Mouse (Mus musculus) granulocyte monocyte progenitor cell, adult 5-6 weeks (primary cell): Measurements from ENCODE around the gene Gm10283. TPM values are rescaled to one million over a fixed set of nuclear protein-coding genes. Genes with fewer than 3 reads are reported as not detected.
A peak's percentile ranks its signal among the peaks of the same experiment; 100 is the strongest.
"Not testable (repeated sequence)": the region's sequence is repeated elsewhere in the genome, so short reads cannot be mapped to it uniquely, and the experiment has no call there.

Source experiments
- ATAC-seq: replicated peaks from 2 replicates; pipeline ENCODE4 v1.8.0; 2016; ENCODE audit warnings: mild to moderate bottlenecking, moderate TSS enrichment, inconsistent platforms; ENCODE audit not compliant: poor library complexity, severe bottlenecking
- total RNA-seq, 2 experiments: library from RNA; stranded (forward) in 1 of 2; stranded (reverse) in 1 of 2; fragments of 200-712, 200-1000 nt in 1 of 2; fragments of >200 nt in 1 of 2; fragmentation: Nextera tagmentation in 1 of 2; gene quantifications; 2 replicates each; pipeline ENCODE4 v1.2.3; 2014 to 2017

The Gm10283 gene
- total RNA-seq (2014; fragmentation: Nextera tagmentation) (not detected in 2 replicates), total RNA-seq (2017) (not detected in 2 replicates)

DNA sequence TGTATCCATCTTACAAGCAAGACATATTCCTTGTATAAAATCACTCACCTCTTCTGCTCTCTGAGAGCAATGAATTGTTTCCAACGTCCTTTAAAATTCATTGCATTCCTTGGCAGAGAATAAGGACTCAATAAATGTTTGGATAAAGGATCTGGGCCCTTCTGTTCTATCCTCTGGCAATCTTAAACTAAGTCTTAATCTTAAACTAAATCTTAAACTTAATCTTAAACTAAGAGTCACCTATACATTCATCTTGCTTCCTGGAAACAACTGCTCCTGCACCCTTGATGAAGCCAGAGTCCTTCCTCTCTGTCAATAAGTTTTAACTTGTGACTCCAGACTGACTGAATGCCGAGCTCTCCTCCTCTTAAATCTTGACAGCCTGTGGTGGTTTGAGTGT is at the start of gene Gm10283:
Gene Gm10283 (minus strand): TSS at position 101 of the 400 bp plus-strand sequence.
- no peak for ATAC-seq

DNA sequence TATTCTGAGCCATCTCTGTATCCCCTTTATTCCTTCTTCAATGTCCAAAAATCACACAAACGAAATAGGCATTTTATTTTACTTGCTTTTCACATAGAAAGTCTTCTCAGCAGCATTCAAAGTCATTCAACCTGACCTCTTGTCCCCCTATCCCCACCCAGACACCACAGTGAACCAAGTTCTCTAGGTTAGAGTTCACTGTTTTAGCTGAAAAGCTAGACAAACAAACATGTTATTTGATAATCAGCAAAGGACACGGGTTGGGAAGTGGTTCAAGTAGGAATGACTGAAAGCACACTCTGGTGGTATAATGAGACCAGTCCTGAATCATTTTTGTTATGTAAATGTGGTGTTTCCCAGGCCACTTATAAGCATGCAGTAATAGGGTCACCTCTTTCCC is 31.9 kb upstream of the Gm10283 start:
- no peak for ATAC-seq

GRCm38 (mm10) chr8:60518286-60518685 is 15.3 kb upstream of the Gm10283 start:
- no peak for ATAC-seq

- ATAC-seq: peak; percentile 97
These were observed 2.9 kb upstream of the Gm10283 start, which contains the start of gene Aadat for GRCm38 (mm10) chr8:60505653-60506521. Aadat (plus strand) TSS chr8:60505932.

- not testable (repeated sequence) for ATAC-seq
These were observed 8.0 kb downstream of the Gm10283 start for GRCm38 (mm10) chr8:60495046-60495445.

DNA sequence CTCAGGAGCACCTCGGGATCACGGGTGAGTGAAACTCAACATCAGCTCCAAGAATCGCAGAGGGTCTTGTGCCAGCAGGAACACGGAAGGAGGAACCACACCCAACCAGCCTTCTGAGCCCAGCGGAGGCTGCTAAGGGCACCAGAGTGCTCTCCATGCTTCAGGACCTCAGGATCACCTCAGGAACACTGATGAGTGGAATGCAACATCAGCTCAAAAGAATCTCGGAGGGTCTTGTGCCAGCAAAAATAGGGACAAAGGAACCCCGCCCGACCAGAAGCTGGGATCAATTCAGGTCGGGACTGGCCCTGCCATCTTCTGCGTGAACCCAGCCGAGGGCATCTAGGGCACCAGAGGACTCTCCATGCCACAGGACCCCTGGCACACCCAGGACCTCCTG is 8.4 kb downstream of the Gm10283 start:
- no peak for ATAC-seq

DNA sequence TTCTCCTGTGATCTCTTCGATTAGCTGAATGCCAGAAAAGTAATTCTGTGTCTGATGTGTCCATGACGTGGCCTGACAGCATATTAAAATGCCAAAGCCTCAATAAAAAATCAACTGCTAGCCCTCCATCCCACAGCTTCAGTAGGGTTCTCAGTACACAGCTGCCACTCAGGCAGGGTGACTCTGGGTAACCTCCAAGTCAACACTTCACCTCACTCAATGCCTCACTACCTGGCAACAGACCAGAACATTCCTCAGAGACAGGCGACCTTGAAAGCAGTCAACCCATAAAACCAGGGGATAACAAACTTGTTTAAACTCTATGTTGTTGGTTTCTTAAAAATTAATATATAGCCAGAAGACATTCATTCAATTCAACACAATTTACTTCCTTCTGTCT is 10.5 kb downstream of the Gm10283 start:
- ATAC-seq: no peak

- ATAC-seq: no peak
These were observed 11.1 kb downstream of the Gm10283 start for GRCm38 (mm10) chr8:60491871-60492270.

- no peak for ATAC-seq
These were observed 12.9 kb downstream of the Gm10283 start for GRCm38 (mm10) chr8:60490147-60490546.

- ATAC-seq: peak; percentile 84
These were observed 36.2 kb downstream of the Gm10283 start for GRCm38 (mm10) chr8:60466686-60467335.

- ATAC-seq: no peak
These were observed 53.7 kb downstream of the Gm10283 start for GRCm38 (mm10) chr8:60449296-60449695.

DNA sequence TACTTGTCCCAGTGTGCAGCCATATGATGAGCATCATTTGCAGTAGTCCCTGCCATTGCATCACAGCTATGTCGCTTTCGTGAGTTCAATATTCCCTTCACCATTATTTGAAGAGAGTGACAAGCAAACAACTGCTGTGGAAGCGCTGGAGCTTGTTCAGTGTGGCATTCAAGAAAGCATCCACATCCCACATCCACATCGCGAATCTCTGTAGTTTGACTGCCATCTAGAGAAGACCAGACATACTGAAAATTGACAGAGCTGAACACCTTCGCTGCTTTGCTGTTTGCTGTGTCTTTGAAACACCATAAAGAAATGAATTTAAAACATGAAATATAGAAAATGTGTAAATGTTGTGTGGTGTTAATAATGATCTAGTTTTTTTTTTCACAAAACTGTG is 58.0 kb downstream of the Gm10283 start:
- ATAC-seq: no peak

GRCm38 (mm10) chr8:60438557-60438956 is 64.4 kb downstream of the Gm10283 start:
- no peak for ATAC-seq

GRCm38 (mm10) chr8:60436872-60437271 is 66.1 kb downstream of the Gm10283 start:
- ATAC-seq: no peak

- no peak for ATAC-seq
These were observed 70.3 kb downstream of the Gm10283 start for GRCm38 (mm10) chr8:60432649-60433048.

DNA sequence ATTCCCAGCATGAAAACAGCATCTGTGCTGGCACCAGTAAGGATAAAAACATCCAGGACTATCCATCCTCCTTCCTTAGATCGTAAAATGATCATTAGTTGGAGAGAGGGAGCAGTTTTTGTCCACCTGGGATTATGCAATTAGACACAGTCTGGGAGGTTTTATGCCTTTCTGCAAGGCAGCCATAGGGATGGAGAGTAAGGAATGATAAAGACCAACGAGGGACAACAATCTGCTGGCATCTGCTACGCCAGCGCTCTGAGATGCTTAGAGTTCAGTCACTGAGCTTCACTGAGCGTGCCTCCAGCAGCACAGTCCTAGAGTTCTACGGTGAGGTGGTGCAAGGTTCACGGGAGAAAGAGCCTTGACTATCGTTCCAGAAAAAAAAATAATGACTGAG is 96.6 kb downstream of the Gm10283 start:
- no peak for ATAC-seq

DNA sequence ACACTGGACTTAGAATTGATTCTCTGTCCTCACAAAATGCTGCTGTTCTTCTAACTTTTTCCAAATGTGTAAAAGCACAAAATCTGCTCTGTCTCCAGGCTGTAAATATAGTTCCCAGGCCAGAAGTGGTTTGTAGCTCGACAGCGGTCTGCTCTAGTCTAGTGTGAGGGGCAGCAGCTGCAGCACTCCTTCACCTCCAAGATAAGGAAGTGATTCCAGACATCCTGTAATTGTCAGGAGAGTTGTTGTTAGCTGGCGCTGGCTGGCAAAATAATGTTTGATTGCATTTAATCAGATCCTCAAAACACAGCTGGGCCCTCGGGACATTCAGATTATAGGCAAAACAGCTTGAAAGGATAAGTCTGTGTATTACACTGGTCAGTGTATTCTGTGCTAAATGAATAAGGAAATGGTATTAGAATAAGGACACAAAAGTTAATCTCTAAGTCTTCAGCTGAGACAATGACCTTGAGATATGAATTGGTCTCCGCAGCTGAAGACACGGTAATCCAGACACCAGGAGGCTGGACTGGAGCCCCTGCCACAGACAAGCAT is 97.9 kb downstream of the Gm10283 start:
- no peak for ATAC-seq

GRCm38 (mm10) chr8:60393675-60394074 is 109.3 kb downstream of the Gm10283 start:
- ATAC-seq: no peak

DNA sequence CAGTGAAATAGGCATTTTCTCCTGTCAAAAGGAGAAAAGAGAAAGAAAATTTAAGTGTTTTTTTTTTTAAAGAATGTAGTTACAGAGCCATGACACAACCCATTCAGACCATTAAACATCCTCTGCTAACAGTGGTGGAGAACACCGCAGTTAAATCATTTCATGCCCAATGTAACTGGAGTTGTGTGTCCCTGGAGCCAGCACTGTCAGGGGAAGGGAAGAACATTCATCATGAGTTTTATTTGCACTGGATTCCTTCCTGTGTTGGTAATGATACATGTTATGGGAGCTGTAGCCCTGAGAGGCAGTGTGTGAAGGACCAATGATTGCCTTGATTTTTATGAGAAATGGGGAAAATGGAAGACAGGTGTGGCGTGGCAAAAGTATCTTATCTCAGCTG is 116.4 kb downstream of the Gm10283 start:
- no peak for ATAC-seq
